Mouse (Mus musculus): ENCODE measurements at regions not wholly inside any gene's neighbourhood (a gene's known extent, or its start where the extent isn't known, plus 50 kb on each side); places are given as distances from the start of the nearest gene placed in this dataset.

GRCm38 (mm10) chr2:101209136-101209535 is 415.4 kb upstream of the Rag2 start:
- DNase-seq, result no peak

- DNase-seq, result no peak
These were observed 403.8 kb upstream of the Rag2 start for GRCm38 (mm10) chr2:101220759-101221158.

GRCm38 (mm10) chr2:101242983-101243382 is 381.5 kb upstream of the Rag2 start:
- DNase-seq, result no peak

GRCm38 (mm10) chr2:101247133-101247532 is 377.4 kb upstream of the Rag2 start:
- no peak for DNase-seq

- no peak for DNase-seq
These were observed 372.3 kb upstream of the Rag2 start for GRCm38 (mm10) chr2:101252228-101252627.

GRCm38 (mm10) chr2:101256464-101256863 is 368.1 kb upstream of the Rag2 start:
- DNase-seq, result no peak

- no peak for DNase-seq
These were observed 360.6 kb upstream of the Rag2 start for GRCm38 (mm10) chr2:101263934-101264333.

GRCm38 (mm10) chr2:101266685-101267374 is 357.7 kb upstream of the Rag2 start:
- DNase-seq, result no peak

GRCm38 (mm10) chr2:101274045-101274664 is 350.4 kb upstream of the Rag2 start:
- DNase-seq, result no peak

GRCm38 (mm10) chr2:101284886-101285285 is 339.6 kb upstream of the Rag2 start:
- DNase-seq, result no peak

GRCm38 (mm10) chr2:101288119-101288518 is 336.4 kb upstream of the Rag2 start:
- no peak for DNase-seq

- no peak for DNase-seq
These were observed 335.4 kb upstream of the Rag2 start for GRCm38 (mm10) chr2:101289168-101289567.

GRCm38 (mm10) chr2:101290738-101291137 is 333.8 kb upstream of the Rag2 start:
- DNase-seq, result no peak

- no peak for DNase-seq
These were observed 328.7 kb upstream of the Rag2 start for GRCm38 (mm10) chr2:101295678-101296368.

- DNase-seq, result no peak
These were observed 328.2 kb upstream of the Rag2 start for GRCm38 (mm10) chr2:101296369-101296682.

- DNase-seq, result peak; percentile 41
These were observed 327.7 kb upstream of the Rag2 start for GRCm38 (mm10) chr2:101296778-101297177.

GRCm38 (mm10) chr2:101299126-101299525 is 325.4 kb upstream of the Rag2 start:
- DNase-seq, result no peak

- no peak for DNase-seq
These were observed 324.4 kb upstream of the Rag2 start for GRCm38 (mm10) chr2:101300106-101300505.

- DNase-seq, result no peak
These were observed 303.1 kb upstream of the Rag2 start for GRCm38 (mm10) chr2:101321286-101321914.

GRCm38 (mm10) chr2:101356709-101357108 is 267.8 kb upstream of the Rag2 start:
- DNase-seq, result no peak

GRCm38 (mm10) chr2:101364256-101364655 is 260.3 kb upstream of the Rag2 start:
- no peak for DNase-seq

- no peak for DNase-seq
These were observed 256.2 kb upstream of the Rag2 start for GRCm38 (mm10) chr2:101368278-101368677.

- no peak for DNase-seq
These were observed 253.4 kb upstream of the Rag2 start for GRCm38 (mm10) chr2:101370991-101371736.

Data from layer of hippocampus, adult 9-11 months (tissue).